ENCODE assay signal across 24 mouse cellular contexts in the genomic region with DNA sequence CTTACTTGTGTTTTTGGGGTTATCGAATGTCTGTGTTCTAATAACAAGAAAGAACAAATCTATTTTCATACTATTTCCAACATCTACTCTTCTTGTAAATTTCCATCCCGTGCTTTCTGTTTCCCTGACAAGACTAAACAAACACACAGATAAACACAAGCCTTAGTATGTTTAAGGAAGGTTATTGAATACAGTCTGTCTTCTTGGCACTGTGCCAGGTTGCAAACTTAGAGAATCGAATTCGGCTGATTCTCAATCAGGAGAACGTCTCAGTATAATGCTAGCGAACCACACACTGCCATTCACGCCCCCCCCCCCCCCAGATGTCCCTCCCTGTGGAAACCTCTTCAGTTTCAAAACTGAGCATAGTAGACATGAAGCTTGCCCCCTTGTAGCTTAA.
DNase-seq lines count a peak whose midpoint lies in the region; ATAC-seq and TF ChIP-seq lines count a peak whose summit lies in the region.
"Had no signal": no experiment of that assay in that cellular context is flagged by ENCODE, and none has a peak within 500 bp of the region (broad histone marks: within the 10 kb centered on the region; RNA-seq: fewer than 3 reads in every experiment).

No protein-coding gene starts in this region.

- no peaks in the 10 kb centered on the region for H3K9me3 ChIP-seq in forebrain, embryonic 15.5 days
- no peaks in the 10 kb centered on the region for H3K9me3 ChIP-seq in forebrain, embryonic 11.5 days (ENCODE audit: control insufficient read depth, low read length)
- H3K9me3 ChIP-seq in neural tube, embryonic 13.5 days: no peaks in the 10 kb centered on the region
- no peaks in the 10 kb centered on the region for H3K9me3 ChIP-seq in forebrain, postnatal 0 days (ENCODE audit: low read length)
- H3K9me3 ChIP-seq: heart, embryonic 13.5 days; intestine, embryonic 15.5 days; lung, embryonic 15.5 days had no signal

- H3K4me2 ChIP-seq in forebrain, embryonic 15.5 days (replicated peaks): no peak overlapping the region
- no peak overlapping the region for H3K4me2 ChIP-seq in forebrain, embryonic 11.5 days (ENCODE audit: low read depth, low read length, severe bottlenecking)
- no peak overlapping the region for H3K4me2 ChIP-seq in neural tube, embryonic 13.5 days
- H3K4me2 ChIP-seq in forebrain, postnatal 0 days (ENCODE audit: low read depth): no peak overlapping the region
- H3K4me2 ChIP-seq: heart, embryonic 13.5 days; hindbrain, embryonic 14.5 days; intestine, embryonic 15.5 days; liver, embryonic 11.5 days; lung, embryonic 15.5 days; midbrain, embryonic 11.5 days had no signal

- TF ChIP-seq CTCF in brain, embryonic 14.5 days (IDR thresholded peaks at IDR 0.05; ENCODE audit: borderline replicate concordance, extremely low read depth, insufficient read depth, insufficient read length): no peak
- no peak for TF ChIP-seq CTCF in forebrain, postnatal 0 days (IDR thresholded peaks at IDR 0.05; ENCODE audit: low read depth)

- no peaks in the 10 kb centered on the region for H3K36me3 ChIP-seq in forebrain, embryonic 15.5 days
- no peaks in the 10 kb centered on the region for H3K36me3 ChIP-seq in forebrain, embryonic 11.5 days (ENCODE audit: control insufficient read depth, insufficient read depth, low read length)
- H3K36me3 ChIP-seq in neural tube, embryonic 13.5 days: no peaks in the 10 kb centered on the region
- H3K36me3 ChIP-seq in forebrain, postnatal 0 days (ENCODE audit: insufficient read depth): no peaks in the 10 kb centered on the region
- H3K36me3 ChIP-seq: heart, embryonic 13.5 days; intestine, embryonic 15.5 days; lung, embryonic 15.5 days had no signal

- WGBS in forebrain, embryonic 15.5 days: 32% methylated on average over 7 of the region's 7 CpGs
- WGBS in forebrain, embryonic 11.5 days: 74% methylated on average over 7 of the region's 7 CpGs
- 61% methylated on average over 7 of the region's 7 CpGs for WGBS in neural tube, embryonic 13.5 days
- 24% methylated on average over 7 of the region's 7 CpGs for WGBS in forebrain, postnatal 0 days

- no peak overlapping the region for H3K27ac ChIP-seq in forebrain, embryonic 15.5 days (replicated peaks)
- H3K27ac ChIP-seq in forebrain, embryonic 11.5 days (ENCODE audit: low read depth, low read length): no peak overlapping the region
- no peak overlapping the region for H3K27ac ChIP-seq in neural tube, embryonic 13.5 days (replicated peaks)
- H3K27ac ChIP-seq in forebrain, postnatal 0 days (ENCODE audit: low read depth, low read length): no peak overlapping the region
- H3K27ac ChIP-seq: heart, embryonic 13.5 days; hindbrain, embryonic 14.5 days; intestine, embryonic 15.5 days; lung, embryonic 15.5 days had no signal

- ATAC-seq in forebrain, embryonic 15.5 days (replicated peaks): 0 out of 2 replicates have a peak, but pooled peaks have one; percentile 26
- no peak for ATAC-seq in forebrain, embryonic 11.5 days (replicated peaks; ENCODE audit: low FRiP score)
- ATAC-seq in neural tube, embryonic 13.5 days (ENCODE audit: low read depth): peak; percentile 32; the same call in 1 of the 2 replicates
- no peak for ATAC-seq in forebrain, postnatal 0 days
- ATAC-seq: intestine, embryonic 15.5 days had no signal

- DNase-seq in forebrain, embryonic 11.5 days (ENCODE audit: low spot score): no peak
- DNase-seq in neural tube, embryonic 10.5 days (ENCODE audit: extremely low spot score, low spot score): no peak
- peak; percentile 65 for DNase-seq in brain, embryonic 14.5 days (ENCODE audit: low read depth)
- peak; percentile 57 for DNase-seq in forebrain, postnatal 0 days
- DNase-seq in frontal cortex, postnatal 10 days (ENCODE audit: low spot score in 2 of 2): no peak
- DNase-seq: adrenal gland, adult 2 months; cerebellum, adult 9-11 months; embryo, embryonic 11 days; gastrocnemius, postnatal 14 days; heart, adult 18-20 months; kidney, adult 9 months; kidney, postnatal 25 days; layer of hippocampus, adult 9-11 months; retina, postnatal 1 day; thymus, adult 18-20 months had no signal

- no peaks in the 10 kb centered on the region for H3K27me3 ChIP-seq in forebrain, embryonic 15.5 days
- H3K27me3 ChIP-seq in forebrain, embryonic 11.5 days (ENCODE audit: control insufficient read depth, insufficient read depth, low read length): no peaks in the 10 kb centered on the region
- H3K27me3 ChIP-seq in neural tube, embryonic 13.5 days: no peaks in the 10 kb centered on the region
- H3K27me3 ChIP-seq in forebrain, postnatal 0 days (ENCODE audit: insufficient read depth, low read length): no peaks in the 10 kb centered on the region
- H3K27me3 ChIP-seq: heart, embryonic 13.5 days; intestine, embryonic 15.5 days; lung, embryonic 15.5 days had no signal

- H3K4me3 ChIP-seq in forebrain, embryonic 15.5 days: no peak overlapping the region
- H3K4me3 ChIP-seq in forebrain, embryonic 11.5 days (ENCODE audit: low read depth, low read length): no peak overlapping the region
- no peak overlapping the region for H3K4me3 ChIP-seq in neural tube, embryonic 13.5 days
- no peak overlapping the region for H3K4me3 ChIP-seq in forebrain, postnatal 0 days (ENCODE audit: low read depth, low read length)
- H3K4me3 ChIP-seq: heart, embryonic 13.5 days; intestine, embryonic 15.5 days; lung, embryonic 15.5 days; myocyte had no signal

- H3K9ac ChIP-seq in forebrain, embryonic 15.5 days (replicated peaks): no peak overlapping the region
- no peak overlapping the region for H3K9ac ChIP-seq in forebrain, embryonic 11.5 days (ENCODE audit: low read length)
- H3K9ac ChIP-seq in neural tube, embryonic 13.5 days: no peak overlapping the region
- H3K9ac ChIP-seq in forebrain, postnatal 0 days: no peak overlapping the region
- H3K9ac ChIP-seq: heart, embryonic 13.5 days; hindbrain, embryonic 14.5 days; intestine, embryonic 15.5 days; lung, embryonic 15.5 days had no signal

- TF ChIP-seq POLR2A in brain, embryonic 14.5 days (IDR thresholded peaks at IDR 0.05; ENCODE audit: borderline replicate concordance, extremely low read depth, insufficient read depth, insufficient read length, poor library complexity, severe bottlenecking): no peak

- H3K4me1 ChIP-seq in forebrain, embryonic 15.5 days: no peaks in the 10 kb centered on the region
- H3K4me1 ChIP-seq in forebrain, embryonic 11.5 days (replicated peaks; ENCODE audit: control insufficient read depth, insufficient read depth, low read length): no peaks in the 10 kb centered on the region
- 0 out of 2 replicates have a peak, but pooled peaks cover 3% of the 10 kb centered on the region for H3K4me1 ChIP-seq in neural tube, embryonic 13.5 days (replicated peaks)
- 0 out of 2 replicates have a peak, but pooled peaks cover 3% of the 10 kb centered on the region for H3K4me1 ChIP-seq in forebrain, postnatal 0 days (ENCODE audit: insufficient read depth)
- H3K4me1 ChIP-seq: heart, embryonic 13.5 days had no signal

Comparison
In these comparisons a context has a peak if more than half of its experiments do, and no peak if none do; other contexts are left out.
1. ATAC-seq: peak in forebrain, embryonic 15.5 days (single experiment) and neural tube, embryonic 13.5 days (single experiment); none in forebrain, embryonic 11.5 days (single experiment) and forebrain, postnatal 0 days (single experiment).
2. DNase-seq: peak in brain, embryonic 14.5 days (single experiment) and forebrain, postnatal 0 days (single experiment); none in forebrain, embryonic 11.5 days (single experiment), neural tube, embryonic 10.5 days (single experiment) and frontal cortex, postnatal 10 days (0 of 2).